Mouse (Mus musculus) liver, embryonic 16.5 days (tissue): ENCODE results near the gene Gm10570. TPM values are rescaled to one million over a fixed set of nuclear protein-coding genes. Genes with fewer than 3 reads are reported as not detected.

ENCODE experiments used
- ATAC-seq: fragments of 200-750 bp; cut with Nextera tagmentation; 2 replicates; pipeline ENCODE4 v1.8.0; 2017; ENCODE audit warnings: low read depth, mild to moderate bottlenecking, moderate number of reproducible peaks, moderate library complexity
- H3K27ac ChIP-seq: fragments of 300-500 bp; sonication (generic); 2 replicates; pipeline ENCODE4 v1.5.1; 2014; ENCODE audit warnings: mild to moderate bottlenecking, low read length
- H3K27me3 ChIP-seq: fragments of 300-500 bp; sonication (generic); 2 replicates; pipeline ENCODE4 v1.6.1; 2014; ENCODE audit warnings: low read depth, low read length, mixed read lengths; ENCODE audit not compliant: control insufficient read depth, insufficient read depth
- H3K36me3 ChIP-seq: fragments of 300-500 bp; sonication (generic); 2 replicates; pipeline ENCODE4 v1.6.1; 2014; ENCODE audit warnings: mild to moderate bottlenecking; ENCODE audit not compliant: control insufficient read depth, insufficient read depth
- H3K4me1 ChIP-seq: fragments of 300-500 bp; sonication (generic); 2 replicates; pipeline ENCODE4 v1.6.1; 2014; ENCODE audit warnings: low read depth, low read length, mixed read lengths; ENCODE audit not compliant: control insufficient read depth
- H3K4me2 ChIP-seq: fragments of 300-500 bp; sonication (generic); 2 replicates; pipeline ENCODE4 v1.6.1; 2014; ENCODE audit warnings: low read depth, low read length, mixed read lengths
- H3K4me3 ChIP-seq: fragments of 300-500 bp; sonication (generic); 2 replicates; pipeline ENCODE4 v1.5.1; 2014; ENCODE audit warnings: low read depth, mild to moderate bottlenecking, low read length
- H3K9ac ChIP-seq: fragments of 300-500 bp; sonication (generic); 2 replicates; pipeline ENCODE4 v1.6.1; 2014; ENCODE audit warnings: low read depth, low read length
- H3K9me3 ChIP-seq: fragments of 300-500 bp; sonication (generic); replicated peaks from 2 replicates; pipeline ENCODE4 v1.6.1; 2016; ENCODE audit warnings: low read length; ENCODE audit not compliant: control insufficient read depth
- WGBS: fragments of 180-500 bp; shearing (Covaris S2); extraction: QIAGEN DNeasy Blood & Tissue Kit; methylation state at CpG from one replicate; pipeline ENCODE4 v1.1.7; 2014; ENCODE audit not compliant: insufficient replicate concordance; 5-methylcytosine and 5-hydroxymethylcytosine counted together
- polyA plus RNA-seq: library from polyadenylated mRNA; unstranded; fragments of >200 nt; fragmentation: Nextera tagmentation; extraction: Ambion mirVana; gene quantifications from 2 replicates; pipeline ENCODE4 v1.2.1, GENCODE M21; 2015

Gm10570 gene
- polyA plus RNA-seq, 1 experiment from 2014 or later: not detected

- H3K9ac ChIP-seq: no peak overlapping the region
- no peak overlapping the region for H3K27ac ChIP-seq
- no peak for ATAC-seq
- no peaks in the 10 kb centered on the region for H3K36me3 ChIP-seq
- no peak overlapping the region for H3K4me2 ChIP-seq
- WGBS: 68% methylated on average over 11 of the region's 11 CpGs
- peaks cover 49% of the 10 kb centered on the region for H3K4me1 ChIP-seq
- no peaks in the 10 kb centered on the region for H3K27me3 ChIP-seq
- no peaks in the 10 kb centered on the region for H3K9me3 ChIP-seq
- H3K4me3 ChIP-seq: no peak overlapping the region
Measured at GRCm38 (mm10) chr4:130298877-130299628, 9.4 kb downstream of the Gm10570 start.

- 4% methylated on average over 13 of the region's 13 CpGs for WGBS
- peak; percentile 83 for ATAC-seq
- Histone ChIP-seq H3K9ac (peak overlapping the region; percentile 67), H3K36me3 (no peaks in the 10 kb centered on the region), H3K9me3 (no peaks in the 10 kb centered on the region), H3K4me1 (peaks cover 50% of the 10 kb centered on the region), H3K27me3 (no peaks in the 10 kb centered on the region), H3K27ac (peak overlapping the region; percentile 96), H3K4me2 (peak overlapping the region; percentile 60), H3K4me3 (peak overlapping the region; percentile 51)
Measured at GRCm38 (mm10) chr4:130297123-130297529, 11.3 kb downstream of the Gm10570 start.

DNA sequence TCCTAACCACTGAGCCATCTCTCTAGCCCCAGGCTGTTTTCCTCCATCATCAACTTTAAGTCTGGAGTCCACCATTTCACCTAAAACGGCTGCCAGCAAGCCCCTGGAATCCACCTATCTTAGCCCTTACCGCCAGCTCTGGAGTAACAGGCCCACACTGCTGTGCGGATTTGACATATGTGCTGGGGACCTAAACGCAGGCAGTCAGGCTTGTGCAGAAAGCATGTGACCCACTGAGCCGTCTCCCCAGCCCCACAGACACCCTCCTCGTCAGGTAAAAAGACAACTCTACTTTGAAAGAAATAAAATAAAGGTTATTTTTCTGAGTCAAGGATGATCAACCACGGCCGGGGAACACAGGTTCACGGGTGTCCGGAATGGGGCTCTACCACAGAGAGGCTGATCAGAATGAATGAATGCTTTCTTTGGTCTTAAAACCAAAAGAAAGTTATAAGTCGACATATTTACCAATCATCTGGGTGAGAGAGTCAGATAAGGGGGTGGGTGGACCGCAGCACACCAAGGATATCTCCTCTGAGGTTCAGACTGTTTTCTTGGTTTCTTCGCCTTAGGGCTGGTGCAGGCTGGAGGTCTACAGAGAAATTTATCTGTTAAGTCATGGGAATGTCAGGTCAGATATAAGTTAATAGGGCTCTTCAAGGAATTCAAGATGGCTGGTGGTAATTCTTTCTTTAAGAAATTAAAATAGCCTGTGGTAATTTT lies 12.1 kb downstream of the Gm10570 start:
- peak overlapping the region; percentile 96 for H3K27ac ChIP-seq
- H3K4me1 ChIP-seq: peaks cover 47% of the 10 kb centered on the region

GRCm38 (mm10) chr4:130295047-130295745 lies 13.3 kb downstream of the Gm10570 start:
- Histone ChIP-seq H3K36me3 (no peaks in the 10 kb centered on the region), H3K4me2 (peak overlapping the region; percentile 60), H3K4me3 (peak overlapping the region; percentile 51), H3K4me1 (peaks cover 47% of the 10 kb centered on the region), H3K27me3 (peaks cover 4% of the 10 kb centered on the region; the same call in 1 of the 2 replicates), H3K27ac (peak overlapping the region; percentile 96), H3K9me3 (no peaks in the 10 kb centered on the region), H3K9ac (peak overlapping the region; percentile 67)
- whole genome bisulfite sequencing: 36% methylated on average over 23 of the region's 23 CpGs
- peak; percentile 42 for ATAC-seq

More for the DNA sequence above, 12.1 kb downstream of the Gm10570 start:
- Histone ChIP-seq H3K27me3 (no peaks in the 10 kb centered on the region), H3K4me3 (peak overlapping the region; percentile 51), H3K9me3 (no peaks in the 10 kb centered on the region), H3K36me3 (no peaks in the 10 kb centered on the region), H3K4me2 (peak overlapping the region; percentile 60), H3K9ac (peak overlapping the region; percentile 67)
- 28% methylated on average over 13 of the region's 13 CpGs for WGBS
- ATAC-seq: peak; percentile 78

DNA sequence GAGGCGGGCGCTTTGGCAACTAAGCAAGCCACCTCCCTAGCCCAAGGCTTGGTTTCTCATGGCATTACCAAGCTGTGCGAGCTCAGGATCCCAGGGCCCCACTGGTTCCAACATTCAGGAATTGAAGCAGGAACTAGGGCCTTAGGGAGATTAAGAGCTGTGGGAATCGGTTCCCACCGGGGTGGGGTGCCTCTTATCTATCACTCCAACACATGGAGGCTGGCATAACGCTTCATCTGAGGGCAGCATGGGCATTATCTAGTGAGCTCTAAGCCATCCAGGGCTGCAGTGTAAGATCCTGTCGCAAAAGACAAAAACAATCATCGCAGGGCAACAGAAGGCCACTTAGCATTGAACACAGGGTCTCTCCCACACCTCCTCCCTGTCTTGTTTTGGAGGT lies 14.0 kb downstream of the Gm10570 start:
- peak overlapping the region; percentile 40 for H3K9ac ChIP-seq
- H3K4me1 ChIP-seq: peaks cover 47% of the 10 kb centered on the region
- peaks cover 4% of the 10 kb centered on the region; the same call in 1 of the 2 replicates for H3K27me3 ChIP-seq
- peak overlapping the region; percentile 60 for H3K4me2 ChIP-seq
- no peaks in the 10 kb centered on the region for H3K9me3 ChIP-seq
- H3K27ac ChIP-seq: peak overlapping the region; percentile 96
- peak overlapping the region; percentile 51 for H3K4me3 ChIP-seq
- ATAC-seq: peak; percentile 59
- no peaks in the 10 kb centered on the region for H3K36me3 ChIP-seq
- WGBS: 40% methylated on average over 8 of the region's 8 CpGs

GRCm38 (mm10) chr4:130292271-130292670 lies 16.2 kb downstream of the Gm10570 start:
- Histone ChIP-seq H3K4me1 (peaks cover 35% of the 10 kb centered on the region), H3K4me2 (no peak overlapping the region), H3K4me3 (no peak overlapping the region), H3K27ac (peak overlapping the region; percentile 52; the same call in 1 of the 2 replicates), H3K9ac (no peak overlapping the region), H3K36me3 (no peaks in the 10 kb centered on the region), H3K27me3 (peaks cover 4% of the 10 kb centered on the region; the same call in 1 of the 2 replicates), H3K9me3 (no peaks in the 10 kb centered on the region)
- 2% methylated on average over 4 of the region's 4 CpGs for WGBS
- ATAC-seq: no peak

DNA sequence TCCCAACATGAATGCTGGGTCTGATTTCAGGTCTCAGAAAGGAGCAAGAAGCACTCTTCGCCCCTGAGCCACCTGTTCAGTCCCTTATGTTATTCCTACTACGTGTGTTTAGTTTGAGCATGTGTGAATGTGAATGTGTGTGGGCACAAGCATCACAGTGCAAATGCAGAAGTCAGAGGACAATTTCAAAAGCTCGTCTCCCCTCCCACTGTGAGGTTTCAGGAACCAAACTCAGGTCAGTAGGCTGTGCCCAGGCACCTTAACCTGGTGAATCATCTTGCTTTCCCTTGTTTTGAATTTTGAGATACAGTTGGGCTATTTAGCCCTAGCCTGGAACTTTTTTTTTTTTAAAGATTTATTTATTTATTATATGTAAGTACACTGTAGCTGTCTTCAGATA lies 18.6 kb downstream of the Gm10570 start:
- peaks cover 17% of the 10 kb centered on the region for H3K4me1 ChIP-seq
- H3K4me2 ChIP-seq: no peak overlapping the region
- peaks cover 16% of the 10 kb centered on the region for H3K27me3 ChIP-seq
- WGBS: 48% methylated on average over 3 of the region's 3 CpGs
- no peak overlapping the region for H3K9ac ChIP-seq
- no peaks in the 10 kb centered on the region for H3K36me3 ChIP-seq
- no peak overlapping the region for H3K4me3 ChIP-seq
- H3K9me3 ChIP-seq: no peaks in the 10 kb centered on the region
- no peak for ATAC-seq
- no peak overlapping the region for H3K27ac ChIP-seq

DNA sequence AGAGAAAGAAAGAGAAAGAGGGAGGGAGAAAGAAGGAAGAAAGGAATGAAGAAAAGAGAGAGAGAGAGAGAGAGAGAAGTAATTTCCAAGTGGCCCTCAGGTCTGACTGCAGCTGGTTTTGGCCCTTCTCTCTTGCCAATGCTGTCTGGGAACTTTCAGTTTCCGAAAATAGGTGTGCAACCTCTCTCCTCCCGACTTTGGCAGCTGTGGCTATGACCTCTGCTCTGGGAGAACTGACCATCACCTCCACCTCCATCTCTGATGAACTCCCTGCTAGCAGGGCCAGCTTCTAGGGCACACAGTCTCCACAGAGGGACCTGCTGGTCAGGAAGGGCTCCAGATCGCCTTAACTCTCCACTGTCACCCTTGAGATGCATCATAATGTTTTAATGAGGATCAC lies 21.9 kb downstream of the Gm10570 start:
- WGBS: 32% methylated on average over 3 of the region's 3 CpGs
- H3K27me3 ChIP-seq: peaks cover 23% of the 10 kb centered on the region
- H3K4me2 ChIP-seq: no peak overlapping the region
- H3K9me3 ChIP-seq: no peaks in the 10 kb centered on the region
- no peak for ATAC-seq
- H3K36me3 ChIP-seq: no peaks in the 10 kb centered on the region
- H3K9ac ChIP-seq: no peak overlapping the region
- no peak overlapping the region for H3K4me3 ChIP-seq
- no peak overlapping the region for H3K27ac ChIP-seq
- H3K4me1 ChIP-seq: no peaks in the 10 kb centered on the region
